Mouse (Mus musculus) kidney, postnatal 10 days (tissue): ENCODE data around the gene Hjurp.

Experiments
- DNase-seq: peaks from one replicate; pipeline ENCODE4 v3.0.0; 2021; ENCODE audit warnings: mixed read lengths

Hjurp gene

GRCm38 (mm10) chr1:88297480-88298258 lies 20.2 kb upstream of the Hjurp start:
- no peak for DNase-seq

GRCm38 (mm10) chr1:88296171-88296920 lies 18.9 kb upstream of the Hjurp start:
- no peak for DNase-seq

- DNase-seq: peak; percentile 19
Observed at GRCm38 (mm10) chr1:88294650-88295049, 17.2 kb upstream of the Hjurp start.

GRCm38 (mm10) chr1:88292057-88292456 lies 14.6 kb upstream of the Hjurp start:
- no peak for DNase-seq

GRCm38 (mm10) chr1:88291409-88292005 lies 14.1 kb upstream of the Hjurp start:
- no peak for DNase-seq

- DNase-seq: no peak
Observed at GRCm38 (mm10) chr1:88290511-88290910, 13.1 kb upstream of the Hjurp start.

GRCm38 (mm10) chr1:88289917-88290316 lies 12.5 kb upstream of the Hjurp start:
- DNase-seq: peak; percentile 77

GRCm38 (mm10) chr1:88289152-88289551 lies 11.7 kb upstream of the Hjurp start:
- no peak for DNase-seq

GRCm38 (mm10) chr1:88288789-88289127 lies 11.3 kb upstream of the Hjurp start:
- no peak for DNase-seq

GRCm38 (mm10) chr1:88288056-88288788 lies 10.8 kb upstream of the Hjurp start:
- DNase-seq: peak; percentile 30

GRCm38 (mm10) chr1:88287697-88287980 lies 10.2 kb upstream of the Hjurp start:
- peak; percentile 85 for DNase-seq

GRCm38 (mm10) chr1:88286887-88287696 lies 9.7 kb upstream of the Hjurp start:
- no peak for DNase-seq

- DNase-seq: peak; percentile 22
Observed at GRCm38 (mm10) chr1:88286136-88286845, 8.9 kb upstream of the Hjurp start.

GRCm38 (mm10) chr1:88285652-88286051 lies 8.2 kb upstream of the Hjurp start:
- DNase-seq: no peak

- DNase-seq: peak; percentile 50
Observed at GRCm38 (mm10) chr1:88284946-88285320, 7.5 kb upstream of the Hjurp start.

GRCm38 (mm10) chr1:88284228-88284945 lies 7.0 kb upstream of the Hjurp start:
- DNase-seq: no peak

GRCm38 (mm10) chr1:88283376-88284227 lies 6.2 kb upstream of the Hjurp start:
- DNase-seq: no peak

GRCm38 (mm10) chr1:88282301-88282700 lies 4.9 kb upstream of the Hjurp start:
- no peak for DNase-seq

- no peak for DNase-seq
Observed at GRCm38 (mm10) chr1:88280006-88280690, 2.7 kb upstream of the Hjurp start.
